Mouse (Mus musculus): ENCODE measurements at regions not wholly inside any gene's neighbourhood (a gene's known extent, or its start where the extent isn't known, plus 50 kb on each side); places are given as distances from the start of the nearest gene placed in this dataset.

DNA sequence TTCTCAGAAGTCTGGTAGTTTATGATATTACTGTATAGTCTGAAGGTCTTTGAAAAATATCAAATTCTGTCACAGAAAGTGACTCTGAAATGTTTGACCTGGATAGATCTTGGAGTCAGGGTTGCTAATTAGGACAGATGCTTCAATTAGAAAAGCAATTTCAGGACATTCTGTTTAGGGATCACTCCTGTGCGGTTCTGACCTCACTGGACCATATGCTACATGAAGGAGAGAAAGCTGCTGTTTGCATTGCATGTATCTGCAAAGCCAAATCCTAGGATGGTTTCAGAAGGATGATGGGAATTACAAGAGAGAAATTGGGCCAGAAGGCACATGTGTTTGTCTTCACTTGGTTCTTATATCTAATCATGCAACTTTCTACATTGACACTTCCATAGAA is 312.2 kb upstream of the Sphkap start:
- WGBS, result 78% methylated on average over 1 of the region's 1 CpGs
- H3K27ac ChIP-seq (replicated peaks), result no peak overlapping the region
- no peak overlapping the region for H3K4me3 ChIP-seq
- H3K36me3 ChIP-seq, result no peaks in the 10 kb centered on the region
- no peaks in the 10 kb centered on the region for H3K9me3 ChIP-seq
- no peak overlapping the region for H3K4me2 ChIP-seq
- no peaks in the 10 kb centered on the region for H3K27me3 ChIP-seq (replicated peaks)
- H3K4me1 ChIP-seq, result no peaks in the 10 kb centered on the region
- ATAC-seq (ENCODE audit: extremely low read depth, insufficient number of reproducible peaks, low FRiP score, low TSS enrichment), result no peak
- no peak overlapping the region for H3K9ac ChIP-seq

DNA sequence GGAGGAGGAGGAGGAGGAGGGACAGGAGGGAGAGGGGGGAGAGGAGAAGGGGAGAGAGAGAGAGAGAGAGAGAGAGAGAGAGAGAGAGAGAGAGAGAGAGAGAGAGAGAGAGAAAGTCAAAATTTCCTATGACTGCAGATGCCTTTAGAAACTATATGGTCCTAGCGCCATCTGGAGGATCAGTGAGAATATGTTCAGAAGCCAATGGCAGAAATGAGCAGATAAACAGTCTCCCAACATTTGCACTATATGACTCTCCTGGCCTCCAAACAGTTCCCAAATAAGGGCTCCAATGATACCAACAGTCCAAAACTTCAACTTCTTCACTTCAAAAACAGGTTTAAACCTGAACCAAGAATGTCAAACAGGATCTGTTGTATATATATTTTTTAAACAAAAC is 309.1 kb upstream of the Sphkap start:
- H3K4me1 ChIP-seq, result no peaks in the 10 kb centered on the region; the same call in 1 of the 2 replicates
- H3K27ac ChIP-seq (replicated peaks), result no peak overlapping the region
- 0% methylated on average over 1 of the region's 1 CpGs for WGBS

DNA sequence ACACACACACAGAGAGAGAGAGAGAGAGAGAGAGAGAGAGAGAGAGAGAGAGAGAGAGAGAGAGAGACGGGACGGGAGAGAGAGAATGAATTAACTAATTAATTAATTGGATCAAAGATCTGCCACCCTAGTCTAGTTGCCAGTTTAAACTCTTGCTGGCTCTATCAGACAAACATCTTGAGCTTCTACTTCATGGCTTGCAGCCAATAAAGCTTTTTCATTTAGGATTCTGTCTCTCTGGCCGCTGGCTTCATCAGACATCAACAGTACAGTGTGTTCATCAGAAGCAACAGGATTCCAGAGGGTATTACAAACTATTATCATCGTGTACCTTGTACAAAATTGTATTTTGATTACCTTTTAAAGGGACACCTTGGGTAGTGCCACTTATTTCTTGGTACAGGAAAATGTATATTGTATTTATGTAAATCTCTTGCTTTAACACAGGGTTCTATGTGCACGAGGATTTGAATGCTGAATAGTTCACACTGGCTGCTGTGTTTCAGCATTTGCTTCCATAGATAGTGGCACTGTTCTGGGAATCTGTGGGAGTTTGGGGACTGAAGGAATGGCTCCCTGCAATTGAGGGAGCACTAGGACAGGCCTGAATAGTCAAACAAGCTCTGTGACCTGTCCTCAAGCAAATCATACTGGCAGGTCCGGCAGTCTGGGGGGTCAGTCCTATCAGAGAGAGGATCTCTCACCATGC is 293.9 kb upstream of the Sphkap start:
- Histone ChIP-seq H3K36me3 (no peaks in the 10 kb centered on the region), H3K9ac (no peak overlapping the region), H3K4me3 (no peak overlapping the region), H3K4me2 (no peak overlapping the region), H3K27me3 (replicated peaks) (no peaks in the 10 kb centered on the region), H3K9me3 (no peaks in the 10 kb centered on the region), H3K27ac (replicated peaks) (no peak overlapping the region), H3K4me1 (no peaks in the 10 kb centered on the region)
- 78% methylated on average over 6 of the region's 6 CpGs for WGBS
- ATAC-seq (ENCODE audit: extremely low read depth, insufficient number of reproducible peaks, low FRiP score, low TSS enrichment), result no peak

More for the DNA sequence above, 309.1 kb upstream of the Sphkap start:
- no peak overlapping the region for H3K4me3 ChIP-seq
- H3K36me3 ChIP-seq, result no peaks in the 10 kb centered on the region
- H3K27me3 ChIP-seq (replicated peaks), result no peaks in the 10 kb centered on the region
- no peak overlapping the region for H3K4me2 ChIP-seq
- no peak overlapping the region for H3K9ac ChIP-seq
- no peak for ATAC-seq (ENCODE audit: extremely low read depth, insufficient number of reproducible peaks, low FRiP score, low TSS enrichment)
- H3K9me3 ChIP-seq, result no peaks in the 10 kb centered on the region

DNA sequence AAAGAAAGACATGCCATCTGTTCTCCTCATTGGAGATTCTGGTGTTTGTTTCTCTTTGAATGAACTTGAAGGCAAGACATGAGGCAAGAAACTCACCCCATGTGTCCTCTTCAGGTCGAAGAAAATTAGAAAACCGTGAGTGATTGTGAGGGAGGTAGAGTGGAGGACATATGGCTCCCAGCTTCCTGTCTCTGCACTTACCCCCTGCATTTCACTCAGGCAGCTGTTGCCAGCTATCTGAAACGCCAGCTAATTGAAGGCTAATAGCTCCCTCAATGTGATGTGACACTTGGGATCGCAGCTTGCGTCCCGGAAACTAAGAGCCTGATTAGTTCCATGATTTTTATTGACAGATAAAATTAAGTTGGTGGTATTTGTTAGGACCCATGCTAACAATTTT is 289.4 kb upstream of the Sphkap start:
- 35% methylated on average over 6 of the region's 6 CpGs for WGBS

DNA sequence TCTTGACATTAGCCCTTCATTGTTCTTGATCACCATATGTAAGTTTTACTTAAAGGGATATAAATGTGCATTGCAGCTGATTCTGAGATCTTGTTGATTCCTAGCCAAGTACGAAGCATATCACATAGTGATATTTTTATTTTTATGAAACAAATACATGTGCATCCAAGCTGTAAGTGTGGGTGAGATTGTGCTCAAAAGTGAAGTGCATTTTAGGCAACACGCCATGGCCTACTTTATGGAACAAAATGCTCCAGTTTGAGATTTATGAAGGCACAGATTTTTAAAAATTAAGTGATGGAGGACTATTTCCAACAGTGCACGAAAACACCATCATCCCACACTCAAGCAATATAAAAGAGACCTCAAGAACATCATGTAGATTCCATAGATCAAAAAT is 277.2 kb upstream of the Sphkap start:
- Histone ChIP-seq H3K9ac (no peak overlapping the region), H3K4me3 (no peak overlapping the region), H3K9me3 (no peaks in the 10 kb centered on the region), H3K27me3 (replicated peaks) (no peaks in the 10 kb centered on the region), H3K4me1 (no peaks in the 10 kb centered on the region), H3K4me2 (no peak overlapping the region), H3K27ac (replicated peaks) (no peak overlapping the region), H3K36me3 (no peaks in the 10 kb centered on the region)
- WGBS, result 68% methylated on average over 3 of the region's 3 CpGs
- ATAC-seq (ENCODE audit: extremely low read depth, insufficient number of reproducible peaks, low FRiP score, low TSS enrichment), result no peak

More for the DNA sequence above, 289.4 kb upstream of the Sphkap start:
- Histone ChIP-seq H3K4me1 (no peaks in the 10 kb centered on the region), H3K36me3 (no peaks in the 10 kb centered on the region), H3K9me3 (no peaks in the 10 kb centered on the region), H3K27me3 (replicated peaks) (no peaks in the 10 kb centered on the region), H3K4me2 (no peak overlapping the region), H3K9ac (no peak overlapping the region), H3K4me3 (no peak overlapping the region), H3K27ac (replicated peaks) (no peak overlapping the region)
- no peak for ATAC-seq (ENCODE audit: extremely low read depth, insufficient number of reproducible peaks, low FRiP score, low TSS enrichment)

DNA sequence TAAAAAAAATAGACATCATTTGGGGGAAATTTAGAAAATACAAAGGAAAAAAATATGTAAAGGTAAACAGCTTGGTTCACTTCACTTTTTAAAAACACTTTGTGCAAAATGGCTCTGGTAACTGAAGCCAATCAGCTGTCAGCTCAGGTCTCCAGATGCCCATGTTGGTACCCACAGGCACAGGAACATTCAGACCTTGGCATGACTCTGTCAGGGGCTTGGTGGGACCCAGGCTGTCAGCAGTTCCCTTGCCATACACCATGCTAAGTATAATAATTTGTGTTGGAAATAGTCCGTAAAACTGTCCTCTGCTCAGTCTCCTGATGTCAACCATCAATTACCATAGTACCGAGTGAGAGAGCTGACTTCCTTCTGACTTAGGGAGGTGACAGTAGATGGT is 257.3 kb upstream of the Sphkap start:
- Histone ChIP-seq H3K36me3 (no peaks in the 10 kb centered on the region), H3K27ac (replicated peaks) (no peak overlapping the region), H3K4me1 (no peaks in the 10 kb centered on the region), H3K9ac (no peak overlapping the region), H3K4me2 (no peak overlapping the region), H3K9me3 (no peaks in the 10 kb centered on the region), H3K27me3 (replicated peaks) (no peaks in the 10 kb centered on the region), H3K4me3 (no peak overlapping the region)
- 40% methylated on average over 2 of the region's 2 CpGs for WGBS
- no peak for ATAC-seq (ENCODE audit: extremely low read depth, insufficient number of reproducible peaks, low FRiP score, low TSS enrichment)

DNA sequence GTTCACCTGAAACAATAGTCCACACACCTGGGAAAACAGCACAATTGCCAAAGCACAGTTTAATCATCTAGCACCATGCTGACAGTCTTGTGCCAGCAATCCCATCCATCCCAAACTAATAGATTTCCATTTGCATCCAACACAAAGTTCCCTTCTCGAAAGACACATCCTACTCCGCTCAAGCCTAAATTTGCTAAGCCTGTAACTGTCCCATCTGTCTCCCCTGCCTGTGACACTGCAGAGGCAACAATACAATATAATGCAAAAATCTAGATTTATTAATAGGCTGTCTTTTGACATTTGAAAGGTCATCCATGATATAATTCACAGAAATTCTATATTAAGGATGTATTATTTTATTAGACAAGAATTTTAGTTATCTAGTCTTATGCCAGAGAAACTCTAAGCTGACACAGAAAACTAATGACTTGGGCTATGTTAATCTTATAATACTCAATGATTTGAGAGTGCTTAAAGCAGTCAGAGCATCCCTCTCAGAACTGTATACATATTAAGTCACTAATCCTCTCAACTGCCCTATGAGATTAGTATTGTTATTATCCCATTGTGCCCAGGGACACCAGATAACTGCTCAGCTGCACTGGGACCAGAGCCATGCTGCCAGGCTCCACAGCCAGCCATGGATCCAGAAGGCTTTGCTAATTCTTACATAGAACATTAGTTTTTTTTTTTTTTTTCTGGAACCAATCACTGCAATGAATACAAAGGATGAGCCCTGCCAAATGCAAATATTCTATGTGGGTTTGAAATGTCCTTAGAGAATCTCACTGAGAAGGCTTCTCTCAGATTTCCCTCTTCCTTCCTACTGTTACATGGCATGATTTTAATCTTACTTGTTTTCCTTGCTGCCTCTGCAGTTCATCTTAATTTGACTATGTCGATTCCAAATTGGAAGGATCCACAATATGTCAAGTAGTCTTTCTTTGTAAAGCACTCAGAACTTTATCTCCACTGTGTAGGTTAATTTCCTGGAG is 254.1 kb upstream of the Sphkap start:
- H3K4me3 ChIP-seq, result no peak overlapping the region
- no peaks in the 10 kb centered on the region for H3K9me3 ChIP-seq
- H3K4me1 ChIP-seq, result no peaks in the 10 kb centered on the region
- ATAC-seq (ENCODE audit: extremely low read depth, insufficient number of reproducible peaks, low FRiP score, low TSS enrichment), result no peak
- H3K4me2 ChIP-seq, result no peak overlapping the region
- no peak overlapping the region for H3K9ac ChIP-seq
- no peaks in the 10 kb centered on the region for H3K36me3 ChIP-seq
- no peak overlapping the region for H3K27ac ChIP-seq (replicated peaks)
- H3K27me3 ChIP-seq (replicated peaks), result no peaks in the 10 kb centered on the region
- WGBS, result 78% methylated on average over 3 of the region's 3 CpGs

DNA sequence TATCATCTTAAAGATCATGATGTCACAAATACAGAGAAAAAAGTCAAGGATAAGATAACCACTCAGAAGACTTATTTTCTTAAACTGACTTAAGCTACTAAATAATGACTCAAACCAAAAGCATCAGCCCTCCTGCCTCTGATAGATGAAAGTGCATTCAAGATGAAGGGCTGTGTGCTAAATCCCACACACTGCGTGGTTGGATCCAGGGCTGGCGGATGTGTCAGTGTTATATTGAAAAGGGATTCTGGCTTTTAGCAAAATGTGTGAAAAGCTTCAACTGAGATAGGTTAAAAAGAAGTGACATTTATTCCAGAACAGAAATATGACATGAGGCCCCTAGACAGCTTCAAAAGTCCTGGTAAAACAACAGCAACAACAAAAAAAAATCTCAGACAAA is 245.7 kb upstream of the Sphkap start:
- 0 out of 2 replicates have a peak, but pooled peaks cover 1% of the 10 kb centered on the region for H3K9me3 ChIP-seq
- H3K27ac ChIP-seq (replicated peaks), result no peak overlapping the region
- no peaks in the 10 kb centered on the region for H3K4me1 ChIP-seq
- H3K36me3 ChIP-seq, result no peaks in the 10 kb centered on the region
- no peak overlapping the region for H3K4me2 ChIP-seq
- WGBS, result 75% methylated on average over 2 of the region's 2 CpGs
- no peak overlapping the region for H3K4me3 ChIP-seq
- ATAC-seq (ENCODE audit: extremely low read depth, insufficient number of reproducible peaks, low FRiP score, low TSS enrichment), result no peak
- H3K27me3 ChIP-seq (replicated peaks), result no peaks in the 10 kb centered on the region
- H3K9ac ChIP-seq, result no peak overlapping the region

DNA sequence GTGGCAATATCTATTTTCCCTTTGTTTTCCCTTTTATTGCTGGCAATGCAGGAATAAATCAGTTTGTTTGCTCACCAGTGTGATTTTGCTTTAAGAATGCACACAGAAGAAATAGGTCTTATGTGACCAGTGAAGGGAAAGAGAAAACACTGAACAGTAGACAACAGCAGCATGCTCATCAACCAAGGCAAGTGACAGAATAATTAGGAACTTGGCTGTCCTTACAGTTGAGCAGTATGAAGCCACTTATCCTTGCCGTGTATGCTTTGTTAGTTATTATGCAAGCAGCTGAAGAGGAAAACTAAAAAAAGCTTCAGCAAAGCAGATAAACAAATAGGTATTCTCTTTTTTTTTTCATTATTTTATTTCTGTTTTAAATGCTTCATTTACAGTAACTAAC is 237.6 kb upstream of the Sphkap start:
- no peak overlapping the region for H3K4me3 ChIP-seq
- WGBS, result 67% methylated on average over 1 of the region's 1 CpGs
- H3K27me3 ChIP-seq (replicated peaks), result no peaks in the 10 kb centered on the region
- H3K36me3 ChIP-seq, result no peaks in the 10 kb centered on the region
- H3K9me3 ChIP-seq, result 0 out of 2 replicates have a peak, but pooled peaks cover 3% of the 10 kb centered on the region
- no peak for ATAC-seq (ENCODE audit: extremely low read depth, insufficient number of reproducible peaks, low FRiP score, low TSS enrichment)
- H3K9ac ChIP-seq, result no peak overlapping the region
- H3K4me2 ChIP-seq, result no peak overlapping the region
- no peak overlapping the region for H3K27ac ChIP-seq (replicated peaks)
- H3K4me1 ChIP-seq, result no peaks in the 10 kb centered on the region

DNA sequence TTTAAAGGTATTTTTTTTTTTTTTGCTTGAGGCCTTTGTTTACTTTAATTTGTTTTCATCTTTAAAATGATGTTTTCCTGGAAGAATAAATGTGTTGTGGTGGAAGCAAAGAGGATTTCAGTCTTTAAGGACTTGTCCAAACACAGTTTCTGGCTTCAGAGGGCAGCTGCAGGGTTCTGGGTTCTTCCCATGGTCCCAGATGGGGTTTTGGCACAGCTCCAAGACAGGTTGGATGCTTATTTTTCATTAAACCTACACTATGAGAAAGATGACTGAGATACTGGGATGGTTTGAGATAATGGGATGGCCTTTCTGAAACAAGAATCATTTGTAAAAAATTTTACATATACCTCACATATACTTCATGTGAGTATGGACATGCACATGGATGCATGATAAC is 234.7 kb upstream of the Sphkap start:
- Histone ChIP-seq H3K9me3 (no peaks in the 10 kb centered on the region), H3K4me1 (no peaks in the 10 kb centered on the region), H3K36me3 (no peaks in the 10 kb centered on the region), H3K27ac (replicated peaks) (no peak overlapping the region), H3K4me2 (no peak overlapping the region), H3K27me3 (replicated peaks) (no peaks in the 10 kb centered on the region), H3K4me3 (no peak overlapping the region), H3K9ac (no peak overlapping the region)
- ATAC-seq (ENCODE audit: extremely low read depth, insufficient number of reproducible peaks, low FRiP score, low TSS enrichment), result no peak

DNA sequence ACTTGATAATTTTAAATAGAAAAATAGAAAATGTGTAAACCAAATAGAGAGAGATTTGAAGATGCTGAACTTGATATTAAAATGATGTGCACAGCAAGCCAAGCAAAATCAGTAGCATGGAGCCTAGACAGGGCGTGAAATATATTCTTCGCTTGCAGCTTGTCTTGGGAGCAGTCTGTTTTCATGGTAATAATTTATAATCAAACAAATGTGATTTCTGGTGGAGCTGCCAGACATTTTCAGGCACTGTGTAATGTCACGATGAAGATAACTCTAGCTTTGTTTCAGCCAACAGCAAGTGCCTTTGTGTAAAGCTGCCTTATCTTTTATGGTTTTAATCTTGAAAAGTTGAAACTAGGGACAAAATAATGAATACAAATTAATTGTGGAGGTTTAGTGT is 228.1 kb upstream of the Sphkap start:
- Histone ChIP-seq H3K36me3 (no peaks in the 10 kb centered on the region), H3K4me1 (peaks cover 7% of the 10 kb centered on the region), H3K4me2 (no peak overlapping the region), H3K4me3 (no peak overlapping the region), H3K27me3 (replicated peaks) (no peaks in the 10 kb centered on the region), H3K9ac (no peak overlapping the region), H3K9me3 (no peaks in the 10 kb centered on the region), H3K27ac (replicated peaks) (no peak overlapping the region)
- WGBS, result 62% methylated on average over 3 of the region's 3 CpGs
- no peak for ATAC-seq (ENCODE audit: extremely low read depth, insufficient number of reproducible peaks, low FRiP score, low TSS enrichment)

Measured in heart, embryonic 13.5 days (tissue).